Mouse (Mus musculus): ENCODE results near the gene Iqca.

DNA sequence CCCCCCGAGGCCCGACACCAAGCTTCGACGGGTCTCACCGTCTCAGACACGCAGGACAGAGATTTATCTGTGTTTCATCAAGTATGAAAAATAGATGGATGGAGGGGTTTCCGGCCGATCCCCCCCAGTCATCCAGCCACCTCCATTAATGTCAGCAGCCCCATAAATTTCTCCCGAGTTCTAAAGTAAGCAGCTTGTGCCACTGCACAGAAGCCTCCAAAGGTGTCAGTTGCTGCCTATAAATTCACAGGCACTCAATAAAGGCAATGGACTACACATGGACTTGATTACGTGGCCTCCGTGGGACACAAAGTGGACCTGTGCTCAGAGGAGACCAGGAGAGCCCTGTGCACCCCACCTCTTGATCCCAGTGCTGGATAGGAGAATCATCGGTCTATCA is 34.0 kb downstream of the Iqca start:
- TF ChIP-seq USF1 (IDR thresholded peaks at IDR 0.05; ENCODE audit: low read depth), result no peak
- TF ChIP-seq E2F4 (IDR thresholded peaks at IDR 0.05; ENCODE audit: insufficient read depth), result no peak
- TF ChIP-seq TCF12 (IDR thresholded peaks at IDR 0.05; ENCODE audit: insufficient read depth, poor library complexity, severe bottlenecking), result no peak
- no peak for TF ChIP-seq POLR2A (IDR thresholded peaks at IDR 0.05; ENCODE audit: insufficient read length, low read depth)
- TF ChIP-seq POLR2AphosphoS2 (IDR thresholded peaks at IDR 0.05; ENCODE audit: insufficient read length, low read depth), result no peak
- no peak for TF ChIP-seq REST (IDR thresholded peaks at IDR 0.05; ENCODE audit: insufficient read depth, insufficient read length)
- no peak for TF ChIP-seq MAX (IDR thresholded peaks at IDR 0.05; ENCODE audit: low read depth)
- TF ChIP-seq SRF (IDR thresholded peaks at IDR 0.05; ENCODE audit: control insufficient read depth, insufficient read length, low read depth), result no peak
- no peak for TF ChIP-seq TCF3 (IDR thresholded peaks at IDR 0.05; ENCODE audit: insufficient read length, low read depth)
- no peak for TF ChIP-seq MYOG (IDR thresholded peaks at IDR 0.05; ENCODE audit: control insufficient read depth in 1 of 3, insufficient read depth in 1 of 3, insufficient read length in 2 of 3, low read depth in 2 of 3)
- no peak for TF ChIP-seq MYOD1 (IDR thresholded peaks at IDR 0.05; ENCODE audit: control insufficient read depth in 1 of 3, insufficient read length in 2 of 3, low read depth in 2 of 3)
- no peak for TF ChIP-seq CEBPB (IDR thresholded peaks at IDR 0.05; ENCODE audit: insufficient read depth, poor library complexity, severe bottlenecking)

Data from myocyte (in vitro differentiated cells).